Mouse (Mus musculus): ENCODE measurements around the gene Tmigd3. TPM values are rescaled to one million over a fixed set of nuclear protein-coding genes. Genes with fewer than 3 reads are reported as not detected.

The Tmigd3 gene
- total RNA-seq, 2 experiments from 2014 or later, result 0.37 to 1.1 TPM

GRCm38 (mm10) chr3:105932240-105933071, 61.8 kb downstream of the Tmigd3 start, which contains the start of gene I830077J02Rik:
Gene I830077J02Rik (minus strand): TSS chr3:105932664.
- no peak within 1 kb of the TSS for H3K4me3 ChIP-seq

GRCm38 (mm10) chr3:105933926-105934325, 63.2 kb downstream of the Tmigd3 start:
- DNase-seq (ENCODE audit: low spot score in 2 of 2), result no peak
- TF ChIP-seq CTCF (conservative IDR thresholded peaks at IDR 0.05), result no peak
- no peak overlapping the region for H3K4me3 ChIP-seq
- H3K27ac ChIP-seq, result no peak overlapping the region

More at GRCm38 (mm10) chr3:105932240-105933071, 61.8 kb downstream of the Tmigd3 start, which contains the start of gene I830077J02Rik:
- peak within 1 kb of the TSS; percentile 36; the same call in 1 of the 2 replicates for H3K27ac ChIP-seq
- DNase-seq (ENCODE audit: low spot score in 2 of 2), result no peak
- TF ChIP-seq CTCF (conservative IDR thresholded peaks at IDR 0.05), result no peak

- Histone ChIP-seq H3K4me3 (no peak overlapping the region), H3K27ac (no peak overlapping the region)
- DNase-seq (ENCODE audit: low spot score in 2 of 2), result no peak
- TF ChIP-seq CTCF (conservative IDR thresholded peaks at IDR 0.05), result no peak
These were observed 64.3 kb downstream of the Tmigd3 start for GRCm38 (mm10) chr3:105935033-105935432.

GRCm38 (mm10) chr3:105936111-105936510, 65.4 kb downstream of the Tmigd3 start:
- no peak overlapping the region for H3K4me3 ChIP-seq
- no peak overlapping the region for H3K27ac ChIP-seq
- DNase-seq (ENCODE audit: low spot score in 2 of 2), result no peak
- no peak for TF ChIP-seq CTCF (conservative IDR thresholded peaks at IDR 0.05)

- TF ChIP-seq CTCF (conservative IDR thresholded peaks at IDR 0.05), result no peak
- H3K4me3 ChIP-seq, result no peak overlapping the region
- DNase-seq (ENCODE audit: low spot score in 2 of 2), result no peak
- no peak overlapping the region for H3K27ac ChIP-seq
These were observed 80.6 kb downstream of the Tmigd3 start for GRCm38 (mm10) chr3:105951348-105951747.

GRCm38 (mm10) chr3:105957235-105957634, 86.5 kb downstream of the Tmigd3 start:
- DNase-seq (ENCODE audit: low spot score in 2 of 2), result no peak
- Histone ChIP-seq H3K4me3 (peak overlapping the region; percentile 91; the same call in 1 of the 2 replicates), H3K27ac (no peak overlapping the region)
- TF ChIP-seq CTCF (conservative IDR thresholded peaks at IDR 0.05), result peak; percentile 59

GRCm38 (mm10) chr3:105958204-105958603, 87.5 kb downstream of the Tmigd3 start:
- TF ChIP-seq CTCF (conservative IDR thresholded peaks at IDR 0.05), result no peak
- peak overlapping the region; percentile 100 for H3K27ac ChIP-seq
- H3K4me3 ChIP-seq, result peak overlapping the region; percentile 91
- DNase-seq (ENCODE audit: low spot score in 2 of 2), result no peak

GRCm38 (mm10) chr3:105958974-105959580, 88.4 kb downstream of the Tmigd3 start, which contains the start of gene Wdr77:
Gene Wdr77 (plus strand): TSS chr3:105959369.
- H3K4me3 ChIP-seq, result peak within 1 kb of the TSS; percentile 91
- TF ChIP-seq CTCF (conservative IDR thresholded peaks at IDR 0.05), result no peak

GRCm38 (mm10) chr3:105959585-105959984, 88.9 kb downstream of the Tmigd3 start:
- Histone ChIP-seq H3K27ac (peak overlapping the region; percentile 100), H3K4me3 (peak overlapping the region; percentile 91)
- peak in 1 of 2 experiments; percentile 23 for DNase-seq (ENCODE audit: low spot score in 2 of 2)
- TF ChIP-seq CTCF (conservative IDR thresholded peaks at IDR 0.05), result no peak

More at GRCm38 (mm10) chr3:105958974-105959580, 88.4 kb downstream of the Tmigd3 start, which contains the start of gene Wdr77:
- peak; percentile 95 to 96 for DNase-seq (ENCODE audit: low spot score in 2 of 2)
- peak within 1 kb of the TSS; percentile 100 for H3K27ac ChIP-seq

GRCm38 (mm10) chr3:105959999-105960398, 89.3 kb downstream of the Tmigd3 start, which contains the start of gene Atp5f1:
Gene Atp5f1 (minus strand): TSS chr3:105960099.
- Histone ChIP-seq H3K27ac (peak within 1 kb of the TSS; percentile 100), H3K4me3 (peak within 1 kb of the TSS; percentile 91)
- no peak for TF ChIP-seq CTCF (conservative IDR thresholded peaks at IDR 0.05)
- no peak for DNase-seq (ENCODE audit: low spot score in 2 of 2)

- Histone ChIP-seq H3K27ac (no peak overlapping the region), H3K4me3 (no peak overlapping the region)
- no peak for DNase-seq (ENCODE audit: low spot score in 2 of 2)
- TF ChIP-seq CTCF (conservative IDR thresholded peaks at IDR 0.05), result peak; percentile 65
These were observed 90.0 kb downstream of the Tmigd3 start for GRCm38 (mm10) chr3:105960700-105961099.

GRCm38 (mm10) chr3:105971831-105972446, 101.2 kb downstream of the Tmigd3 start:
- H3K27ac ChIP-seq, result no peak overlapping the region
- TF ChIP-seq CTCF (conservative IDR thresholded peaks at IDR 0.05), result no peak
- H3K4me3 ChIP-seq, result no peak overlapping the region
- DNase-seq (ENCODE audit: low spot score in 2 of 2), result no peak

GRCm38 (mm10) chr3:105973411-105973810, 102.7 kb downstream of the Tmigd3 start, which contains the start of gene Ovgp1:
Gene Ovgp1 (plus strand): TSS chr3:105973711.
- Histone ChIP-seq H3K27ac (no peak within 1 kb of the TSS), H3K4me3 (no peak within 1 kb of the TSS)
- no peak for DNase-seq (ENCODE audit: low spot score in 2 of 2)
- TF ChIP-seq CTCF (conservative IDR thresholded peaks at IDR 0.05), result no peak

Other genes starting within 250 kb of the Tmigd3 start
- gene Ddx20, start 183.3 kb upstream of the Tmigd3 start, total RNA-seq (2021), result 10 to 100 TPM; 12.5 to 12.9 TPM
- gene Inka2, start 166.3 kb upstream of the Tmigd3 start, total RNA-seq (2021), result 10 to 100 TPM; 74.1 to 74.9 TPM
- 100 to 1,000 TPM in 1 of 2 experiments, 10 to 100 TPM in 1; 94.6 to 101 TPM for gene Rap1a, start 69.6 kb upstream of the Tmigd3 start, total RNA-seq (2021)
- 1 to 10 TPM in 1 of 2 experiments, under 1 TPM in 1; 0.82 to 1.2 TPM for gene Adora3, start within 50 bp of the Tmigd3 start, total RNA-seq (2021)
- 1 to 10 TPM in 1 of 2 experiments, under 1 TPM in 1; 0.98 to 1.2 TPM for gene I830077J02Rik, start 61.8 kb downstream of the Tmigd3 start, total RNA-seq (2021)
- gene Wdr77, start 88.5 kb downstream of the Tmigd3 start, total RNA-seq (2021), result 10 to 100 TPM; 49.6 to 50.6 TPM
- 100 to 1,000 TPM; 250 to 262 TPM for gene Atp5f1, start 89.2 kb downstream of the Tmigd3 start, total RNA-seq (2021)
- gene Ovgp1, start 102.8 kb downstream of the Tmigd3 start, total RNA-seq (2021), result 1 to 10 TPM; 2.4 to 3.7 TPM
- under 1 TPM in 1 of 2 experiments, not detected in 1; 0.72 TPM for gene Pifo, start 143.7 kb downstream of the Tmigd3 start, total RNA-seq (2021)
- not detected for gene Chil5, start 161.9 kb downstream of the Tmigd3 start, total RNA-seq (2021)
- under 1 TPM; 0.42 to 0.87 TPM for gene Chia1, start 242.3 kb downstream of the Tmigd3 start, total RNA-seq (2021)

All from layer of hippocampus, adult 2 months (tissue).